Mouse (Mus musculus): ENCODE results near the gene Slc36a4.
A peak's percentile ranks its signal among the peaks of the same experiment; 100 is the strongest.

Gene Slc36a4

GRCm38 (mm10) chr9:15709599-15710381, at the start of gene Slc36a4:
Slc36a4 (plus strand) TSS chr9:15709738.
- DNase-seq (ENCODE audit: low read depth in 1 of 2, low spot score in 2 of 2): peak; percentile 65 to 79

- no peak for DNase-seq (ENCODE audit: low read depth in 1 of 2, low spot score in 2 of 2)
These were observed 44.9 kb upstream of the Slc36a4 start for GRCm38 (mm10) chr9:15664606-15665005.

GRCm38 (mm10) chr9:15669452-15669851, 40.1 kb upstream of the Slc36a4 start:
- DNase-seq (ENCODE audit: low read depth in 1 of 2, low spot score in 2 of 2): no peak

- DNase-seq (ENCODE audit: low read depth in 1 of 2, low spot score in 2 of 2): no peak
These were observed 39.5 kb upstream of the Slc36a4 start for GRCm38 (mm10) chr9:15670002-15670527.

GRCm38 (mm10) chr9:15672251-15672650, 37.3 kb upstream of the Slc36a4 start:
- DNase-seq (ENCODE audit: low read depth in 1 of 2, low spot score in 2 of 2): no peak

GRCm38 (mm10) chr9:15681855-15682466, 27.6 kb upstream of the Slc36a4 start:
- no peak for DNase-seq (ENCODE audit: low read depth in 1 of 2, low spot score in 2 of 2)

GRCm38 (mm10) chr9:15685215-15685614, 24.3 kb upstream of the Slc36a4 start:
- DNase-seq (ENCODE audit: low read depth in 1 of 2, low spot score in 2 of 2): peak in 1 of 2 experiments; percentile 20

- no peak for DNase-seq (ENCODE audit: low read depth in 1 of 2, low spot score in 2 of 2)
These were observed 22.2 kb upstream of the Slc36a4 start for GRCm38 (mm10) chr9:15687358-15687757.

GRCm38 (mm10) chr9:15693847-15694246, 15.7 kb upstream of the Slc36a4 start:
- no peak for DNase-seq (ENCODE audit: low read depth in 1 of 2, low spot score in 2 of 2)

GRCm38 (mm10) chr9:15694989-15695388, 14.5 kb upstream of the Slc36a4 start:
- no peak for DNase-seq (ENCODE audit: low read depth in 1 of 2, low spot score in 2 of 2)

- no peak for DNase-seq (ENCODE audit: low read depth in 1 of 2, low spot score in 2 of 2)
These were observed 3.8 kb upstream of the Slc36a4 start for GRCm38 (mm10) chr9:15705706-15706105.

- DNase-seq (ENCODE audit: low read depth in 1 of 2, low spot score in 2 of 2): peak; percentile 20 to 58
These were observed 449 bp upstream of the Slc36a4 start for GRCm38 (mm10) chr9:15708979-15709598.

- DNase-seq (ENCODE audit: low read depth in 1 of 2, low spot score in 2 of 2): no peak
These were observed 1.5 kb downstream of the Slc36a4 start for GRCm38 (mm10) chr9:15710821-15711565.

GRCm38 (mm10) chr9:15711676-15712075, 2.1 kb downstream of the Slc36a4 start:
- DNase-seq (ENCODE audit: low read depth in 1 of 2, low spot score in 2 of 2): no peak

GRCm38 (mm10) chr9:15714792-15715191, 5.3 kb downstream of the Slc36a4 start:
- DNase-seq (ENCODE audit: low read depth in 1 of 2, low spot score in 2 of 2): no peak

- no peak for DNase-seq (ENCODE audit: low read depth in 1 of 2, low spot score in 2 of 2)
These were observed 5.9 kb downstream of the Slc36a4 start for GRCm38 (mm10) chr9:15715193-15715989.

GRCm38 (mm10) chr9:15717363-15717762, 7.8 kb downstream of the Slc36a4 start:
- DNase-seq (ENCODE audit: low read depth in 1 of 2, low spot score in 2 of 2): no peak

- no peak for DNase-seq (ENCODE audit: low read depth in 1 of 2, low spot score in 2 of 2)
These were observed 8.8 kb downstream of the Slc36a4 start for GRCm38 (mm10) chr9:15718295-15718694.

GRCm38 (mm10) chr9:15719594-15719993, 10.1 kb downstream of the Slc36a4 start:
- DNase-seq (ENCODE audit: low read depth in 1 of 2, low spot score in 2 of 2): no peak

- DNase-seq (ENCODE audit: low read depth in 1 of 2, low spot score in 2 of 2): no peak
These were observed 11.0 kb downstream of the Slc36a4 start for GRCm38 (mm10) chr9:15720556-15720955.

Measured in monocyte, adult 2 months (primary cell).